Mouse (Mus musculus): ENCODE measurements around the gene Supt4a. TPM values are rescaled to one million over a fixed set of nuclear protein-coding genes. Genes with fewer than 3 reads are reported as not detected.
A peak's percentile ranks its signal among the peaks of the same experiment; 100 is the strongest.

Gene Supt4a
- polyA plus RNA-seq, 1 experiment from 2014 or later, result 163 TPM

GRCm38 (mm10) chr11:87703654-87704053 lies 33.7 kb upstream of the Supt4a start:
- peak; percentile 76 for DNase-seq (ENCODE audit: low spot score, missing footprints)
- Histone ChIP-seq H3K4me1 (ENCODE audit: control insufficient read depth, insufficient read depth, low read length) (no peaks in the 10 kb centered on the region; the same call in 1 of the 2 replicates), H3K4me3 (ENCODE audit: low read depth, low read length) (no peak overlapping the region), H3K9ac (ENCODE audit: low read length) (no peak overlapping the region), H3K27me3 (ENCODE audit: control insufficient read depth, insufficient read depth, low read length) (no peaks in the 10 kb centered on the region), H3K27ac (ENCODE audit: low read depth, low read length) (no peak overlapping the region), H3K9me3 (ENCODE audit: control insufficient read depth, low read length) (no peaks in the 10 kb centered on the region), H3K36me3 (ENCODE audit: control insufficient read depth, insufficient read depth, low read length) (no peaks in the 10 kb centered on the region), H3K4me2 (no peak overlapping the region)
- no peak for ATAC-seq (ENCODE audit: low FRiP score)
- 97% methylated on average over 5 of the region's 5 CpGs for WGBS

- Histone ChIP-seq H3K27me3 (ENCODE audit: control insufficient read depth, insufficient read depth, low read length) (no peaks in the 10 kb centered on the region), H3K36me3 (ENCODE audit: control insufficient read depth, insufficient read depth, low read length) (no peaks in the 10 kb centered on the region), H3K9me3 (ENCODE audit: control insufficient read depth, low read length) (no peaks in the 10 kb centered on the region), H3K4me1 (ENCODE audit: control insufficient read depth, insufficient read depth, low read length) (no peaks in the 10 kb centered on the region; the same call in 1 of the 2 replicates), H3K9ac (ENCODE audit: low read length) (no peak overlapping the region), H3K27ac (ENCODE audit: low read depth, low read length) (no peak overlapping the region), H3K4me3 (ENCODE audit: low read depth, low read length) (no peak overlapping the region), H3K4me2 (no peak overlapping the region)
- DNase-seq (ENCODE audit: low spot score, missing footprints) (no peak), ATAC-seq (ENCODE audit: low FRiP score) (no peak)
- WGBS, result 91% methylated on average over 9 of the region's 9 CpGs
Observed at GRCm38 (mm10) chr11:87704289-87704688, 33.1 kb upstream of the Supt4a start.

- Histone ChIP-seq H3K9me3 (ENCODE audit: control insufficient read depth, low read length) (no peaks in the 10 kb centered on the region), H3K36me3 (ENCODE audit: control insufficient read depth, insufficient read depth, low read length) (no peaks in the 10 kb centered on the region), H3K27ac (ENCODE audit: low read depth, low read length) (no peak overlapping the region), H3K9ac (ENCODE audit: low read length) (no peak overlapping the region), H3K4me1 (ENCODE audit: control insufficient read depth, insufficient read depth, low read length) (peaks cover 2% of the 10 kb centered on the region; the same call in 1 of the 2 replicates), H3K27me3 (ENCODE audit: control insufficient read depth, insufficient read depth, low read length) (peaks cover 3% of the 10 kb centered on the region; the same call in 1 of the 2 replicates), H3K4me3 (ENCODE audit: low read depth, low read length) (no peak overlapping the region), H3K4me2 (no peak overlapping the region)
- 37% methylated on average over 8 of the region's 8 CpGs for WGBS
- no peak for DNase-seq (ENCODE audit: low spot score, missing footprints)
- ATAC-seq (ENCODE audit: low FRiP score), result peak; percentile 57; the same call in 1 of the 2 replicates
Observed at GRCm38 (mm10) chr11:87707570-87707969, 29.8 kb upstream of the Supt4a start.

- Histone ChIP-seq H3K27ac (ENCODE audit: low read depth, low read length) (no peak overlapping the region), H3K4me2 (no peak overlapping the region), H3K4me1 (ENCODE audit: control insufficient read depth, insufficient read depth, low read length) (peaks cover 2% of the 10 kb centered on the region; the same call in 1 of the 2 replicates), H3K4me3 (ENCODE audit: low read depth, low read length) (no peak overlapping the region), H3K9me3 (ENCODE audit: control insufficient read depth, low read length) (no peaks in the 10 kb centered on the region), H3K9ac (ENCODE audit: low read length) (no peak overlapping the region), H3K36me3 (ENCODE audit: control insufficient read depth, insufficient read depth, low read length) (no peaks in the 10 kb centered on the region), H3K27me3 (ENCODE audit: control insufficient read depth, insufficient read depth, low read length) (peaks cover 3% of the 10 kb centered on the region; the same call in 1 of the 2 replicates)
- WGBS, result 80% methylated on average over 5 of the region's 5 CpGs
- ATAC-seq (ENCODE audit: low FRiP score) (no peak), DNase-seq (ENCODE audit: low spot score, missing footprints) (no peak)
Observed at GRCm38 (mm10) chr11:87708979-87709378, 28.4 kb upstream of the Supt4a start.

- H3K9me3 ChIP-seq (ENCODE audit: control insufficient read depth, low read length), result no peaks in the 10 kb centered on the region
- H3K4me3 ChIP-seq (ENCODE audit: low read depth, low read length), result no peak overlapping the region
- ATAC-seq (ENCODE audit: low FRiP score) (no peak), DNase-seq (ENCODE audit: low spot score, missing footprints) (no peak)
- H3K9ac ChIP-seq (ENCODE audit: low read length), result peak overlapping the region; percentile 26; the same call in 1 of the 2 replicates
- no peak overlapping the region for H3K27ac ChIP-seq (ENCODE audit: low read depth, low read length)
- peaks cover 3% of the 10 kb centered on the region; the same call in 1 of the 2 replicates for H3K27me3 ChIP-seq (ENCODE audit: control insufficient read depth, insufficient read depth, low read length)
- peak overlapping the region; percentile 20; the same call in 1 of the 2 replicates for H3K4me2 ChIP-seq
- WGBS, result 12% methylated on average over 21 of the region's 21 CpGs
- H3K36me3 ChIP-seq (ENCODE audit: control insufficient read depth, insufficient read depth, low read length), result no peaks in the 10 kb centered on the region
- H3K4me1 ChIP-seq (ENCODE audit: control insufficient read depth, insufficient read depth, low read length), result peaks cover 2% of the 10 kb centered on the region; the same call in 1 of the 2 replicates
Observed at GRCm38 (mm10) chr11:87709513-87710261, 27.7 kb upstream of the Supt4a start.

GRCm38 (mm10) chr11:87710262-87710615 lies 27.1 kb upstream of the Supt4a start:
- Histone ChIP-seq H3K4me3 (ENCODE audit: low read depth, low read length) (no peak overlapping the region), H3K4me2 (peak overlapping the region; percentile 20; the same call in 1 of the 2 replicates), H3K4me1 (ENCODE audit: control insufficient read depth, insufficient read depth, low read length) (peaks cover 2% of the 10 kb centered on the region; the same call in 1 of the 2 replicates), H3K9ac (ENCODE audit: low read length) (peak overlapping the region; percentile 26; the same call in 1 of the 2 replicates), H3K27me3 (ENCODE audit: control insufficient read depth, insufficient read depth, low read length) (peaks cover 3% of the 10 kb centered on the region; the same call in 1 of the 2 replicates), H3K36me3 (ENCODE audit: control insufficient read depth, insufficient read depth, low read length) (no peaks in the 10 kb centered on the region), H3K9me3 (ENCODE audit: control insufficient read depth, low read length) (no peaks in the 10 kb centered on the region), H3K27ac (ENCODE audit: low read depth, low read length) (no peak overlapping the region)
- no peak for DNase-seq (ENCODE audit: low spot score, missing footprints)
- 59% methylated on average over 7 of the region's 7 CpGs for WGBS
- ATAC-seq (ENCODE audit: low FRiP score), result no peak

GRCm38 (mm10) chr11:87712188-87712587 lies 25.2 kb upstream of the Supt4a start:
- ATAC-seq (ENCODE audit: low FRiP score) (no peak), DNase-seq (ENCODE audit: low spot score, missing footprints) (no peak)
- WGBS, result 85% methylated on average over 4 of the region's 4 CpGs

GRCm38 (mm10) chr11:87715999-87716398 lies 21.4 kb upstream of the Supt4a start:
- no peaks in the 10 kb centered on the region for H3K9me3 ChIP-seq (ENCODE audit: control insufficient read depth, low read length)
- H3K27ac ChIP-seq (ENCODE audit: low read depth, low read length), result no peak overlapping the region
- no peaks in the 10 kb centered on the region for H3K36me3 ChIP-seq (ENCODE audit: control insufficient read depth, insufficient read depth, low read length)
- DNase-seq (ENCODE audit: low spot score, missing footprints) (peak; percentile 17), ATAC-seq (ENCODE audit: low FRiP score) (no peak)
- no peak overlapping the region for H3K9ac ChIP-seq (ENCODE audit: low read length)
- no peak overlapping the region for H3K4me3 ChIP-seq (ENCODE audit: low read depth, low read length)
- no peak overlapping the region for H3K4me2 ChIP-seq
- H3K4me1 ChIP-seq (ENCODE audit: control insufficient read depth, insufficient read depth, low read length), result peaks cover 5% of the 10 kb centered on the region; the same call in 1 of the 2 replicates
- H3K27me3 ChIP-seq (ENCODE audit: control insufficient read depth, insufficient read depth, low read length), result no peaks in the 10 kb centered on the region
- 85% methylated on average over 4 of the region's 4 CpGs for WGBS

More at GRCm38 (mm10) chr11:87712188-87712587, 25.2 kb upstream of the Supt4a start:
- Histone ChIP-seq H3K4me1 (ENCODE audit: control insufficient read depth, insufficient read depth, low read length) (peaks cover 2% of the 10 kb centered on the region; the same call in 1 of the 2 replicates), H3K4me2 (no peak overlapping the region), H3K9ac (ENCODE audit: low read length) (no peak overlapping the region), H3K4me3 (ENCODE audit: low read depth, low read length) (no peak overlapping the region), H3K9me3 (ENCODE audit: control insufficient read depth, low read length) (no peaks in the 10 kb centered on the region), H3K27me3 (ENCODE audit: control insufficient read depth, insufficient read depth, low read length) (peaks cover 3% of the 10 kb centered on the region; the same call in 1 of the 2 replicates), H3K27ac (ENCODE audit: low read depth, low read length) (no peak overlapping the region), H3K36me3 (ENCODE audit: control insufficient read depth, insufficient read depth, low read length) (no peaks in the 10 kb centered on the region)

- no peak for ATAC-seq (ENCODE audit: low FRiP score)
- Histone ChIP-seq H3K4me3 (ENCODE audit: low read depth, low read length) (no peak overlapping the region), H3K9me3 (ENCODE audit: control insufficient read depth, low read length) (no peaks in the 10 kb centered on the region), H3K27ac (ENCODE audit: low read depth, low read length) (no peak overlapping the region; the same call in 1 of the 2 replicates), H3K9ac (ENCODE audit: low read length) (no peak overlapping the region), H3K36me3 (ENCODE audit: control insufficient read depth, insufficient read depth, low read length) (no peaks in the 10 kb centered on the region), H3K4me2 (no peak overlapping the region), H3K4me1 (ENCODE audit: control insufficient read depth, insufficient read depth, low read length) (peaks cover 5% of the 10 kb centered on the region; the same call in 1 of the 2 replicates), H3K27me3 (ENCODE audit: control insufficient read depth, insufficient read depth, low read length) (no peaks in the 10 kb centered on the region)
- DNase-seq (ENCODE audit: low spot score, missing footprints), result peak; percentile 80
- WGBS, result 63% methylated on average over 7 of the region's 7 CpGs
Observed at GRCm38 (mm10) chr11:87719526-87719925, 17.8 kb upstream of the Supt4a start.
